Mouse (Mus musculus): ENCODE results near the gene Cdc20. TPM values are rescaled to one million over a fixed set of nuclear protein-coding genes. Genes with fewer than 3 reads are reported as not detected.

The Cdc20 gene
- polyA plus RNA-seq (2014; fragmentation: Nextera tagmentation; extraction: Ambion mirVana), result 150 and 165 TPM in 2 replicates

GRCm38 (mm10) chr4:118436820-118437603 lies at the start of gene Cdc20:
TSS of gene Cdc20 (minus strand) at chr4:118437352.
- H3K27ac ChIP-seq (replicated peaks in 1 of 2; ENCODE audit: control insufficient read depth in 1 of 2, insufficient read depth in 1 of 2, low read depth in 2 of 2, low read length in 2 of 2), result peak within 1 kb of the TSS; percentile 92 to 96
- peak within 1 kb of the TSS; percentile 97 for H3K4me2 ChIP-seq (ENCODE audit: low read length)
- H3K36me3 ChIP-seq (ENCODE audit: control insufficient read depth, insufficient read depth, low read length), result peaks cover 38% of the 10 kb centered on the region
- peaks cover 27 to 36% of the 10 kb centered on the region in 2 experiments for H3K4me1 ChIP-seq (ENCODE audit: control insufficient read depth in 2 of 2, insufficient read depth in 2 of 2, low read length in 2 of 2)
- H3K27me3 ChIP-seq (ENCODE audit: control insufficient read depth, insufficient read depth, low read length), result no peaks in the 10 kb centered on the region
- under 1% methylated on average over 67 of the region's 67 CpGs for WGBS
- no peaks in the 10 kb centered on the region for H3K9me3 ChIP-seq (ENCODE audit: control insufficient read depth, low read length)
- H3K4me3 ChIP-seq (ENCODE audit: control insufficient read depth in 1 of 2, insufficient read depth in 1 of 2, low read depth in 1 of 2, low read length in 2 of 2), result peak within 1 kb of the TSS; percentile 68 to 74
- peak; percentile 92 for ATAC-seq (ENCODE audit: insufficient number of reproducible peaks, insufficient read depth, low FRiP score, low read depth)
- H3K9ac ChIP-seq (ENCODE audit: low read length), result peak within 1 kb of the TSS; percentile 85

- Histone ChIP-seq H3K36me3 (ENCODE audit: control insufficient read depth, insufficient read depth, low read length) (peaks cover 19% of the 10 kb centered on the region; the same call in 1 of the 2 replicates), H3K9ac (ENCODE audit: low read length) (no peak overlapping the region), H3K27ac (replicated peaks in 1 of 2; ENCODE audit: control insufficient read depth in 1 of 2, insufficient read depth in 1 of 2, low read depth in 2 of 2, low read length in 2 of 2) (no peak overlapping the region), H3K4me2 (ENCODE audit: low read length) (no peak overlapping the region), H3K27me3 (ENCODE audit: control insufficient read depth, insufficient read depth, low read length) (no peaks in the 10 kb centered on the region), H3K9me3 (ENCODE audit: control insufficient read depth, low read length) (0 out of 2 replicates have a peak, but pooled peaks cover 3% of the 10 kb centered on the region), H3K4me1 (ENCODE audit: control insufficient read depth in 2 of 2, insufficient read depth in 2 of 2, low read length in 2 of 2) (no peaks in the 10 kb centered on the region), H3K4me3 (ENCODE audit: control insufficient read depth in 1 of 2, insufficient read depth in 1 of 2, low read depth in 1 of 2, low read length in 2 of 2) (no peak overlapping the region)
- WGBS, result 71% methylated on average over 15 of the region's 15 CpGs
- ATAC-seq (ENCODE audit: insufficient number of reproducible peaks, insufficient read depth, low FRiP score, low read depth), result no peak
These were observed 39.8 kb upstream of the Cdc20 start for GRCm38 (mm10) chr4:118476773-118477530.

DNA sequence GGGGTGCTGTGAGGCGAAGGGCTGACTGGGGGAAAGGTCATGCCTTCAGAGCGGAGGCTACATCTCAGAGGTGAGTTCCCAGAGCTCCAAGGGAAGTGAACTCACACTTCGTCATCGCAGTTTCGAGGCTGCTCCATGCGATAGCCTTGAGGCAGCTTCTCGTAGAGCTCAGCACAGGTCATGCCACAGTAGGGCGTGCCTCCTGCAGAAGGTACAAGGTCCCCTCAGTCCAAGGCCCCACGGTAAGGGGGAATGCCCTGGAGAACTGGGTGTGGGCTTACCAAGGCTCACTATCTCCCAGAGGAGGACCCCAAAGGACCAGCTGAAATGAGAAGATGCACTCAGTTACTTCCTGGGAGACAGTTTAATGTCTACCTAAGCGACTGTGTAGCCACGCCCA lies 35.5 kb upstream of the Cdc20 start:
- no peak overlapping the region for H3K9ac ChIP-seq (ENCODE audit: low read length)
- H3K4me3 ChIP-seq (ENCODE audit: control insufficient read depth in 1 of 2, insufficient read depth in 1 of 2, low read depth in 1 of 2, low read length in 2 of 2), result no peak overlapping the region
- H3K27ac ChIP-seq (replicated peaks in 1 of 2; ENCODE audit: control insufficient read depth in 1 of 2, insufficient read depth in 1 of 2, low read depth in 2 of 2, low read length in 2 of 2), result no peak overlapping the region
- H3K4me1 ChIP-seq (ENCODE audit: control insufficient read depth in 2 of 2, insufficient read depth in 2 of 2, low read length in 2 of 2), result no peaks in the 10 kb centered on the region
- WGBS, result 85% methylated on average over 11 of the region's 11 CpGs
- H3K9me3 ChIP-seq (ENCODE audit: control insufficient read depth, low read length), result peaks cover 6% of the 10 kb centered on the region; the same call in 1 of the 2 replicates
- H3K36me3 ChIP-seq (ENCODE audit: control insufficient read depth, insufficient read depth, low read length), result peaks cover 7% of the 10 kb centered on the region; the same call in 1 of the 2 replicates
- ATAC-seq (ENCODE audit: insufficient number of reproducible peaks, insufficient read depth, low FRiP score, low read depth), result no peak
- H3K4me2 ChIP-seq (ENCODE audit: low read length), result no peak overlapping the region
- H3K27me3 ChIP-seq (ENCODE audit: control insufficient read depth, insufficient read depth, low read length), result no peaks in the 10 kb centered on the region

- Histone ChIP-seq H3K4me2 (ENCODE audit: low read length) (no peak overlapping the region), H3K27ac (replicated peaks in 1 of 2; ENCODE audit: control insufficient read depth in 1 of 2, insufficient read depth in 1 of 2, low read depth in 2 of 2, low read length in 2 of 2) (no peak overlapping the region), H3K4me3 (ENCODE audit: control insufficient read depth in 1 of 2, insufficient read depth in 1 of 2, low read depth in 1 of 2, low read length in 2 of 2) (no peak overlapping the region), H3K9me3 (ENCODE audit: control insufficient read depth, low read length) (peaks cover 6% of the 10 kb centered on the region; the same call in 1 of the 2 replicates), H3K27me3 (ENCODE audit: control insufficient read depth, insufficient read depth, low read length) (no peaks in the 10 kb centered on the region), H3K4me1 (ENCODE audit: control insufficient read depth in 2 of 2, insufficient read depth in 2 of 2, low read length in 2 of 2) (no peaks in the 10 kb centered on the region), H3K36me3 (ENCODE audit: control insufficient read depth, insufficient read depth, low read length) (peaks cover 7% of the 10 kb centered on the region; the same call in 1 of the 2 replicates), H3K9ac (ENCODE audit: low read length) (no peak overlapping the region)
- WGBS, result 89% methylated on average over 6 of the region's 6 CpGs
- ATAC-seq (ENCODE audit: insufficient number of reproducible peaks, insufficient read depth, low FRiP score, low read depth), result no peak
These were observed 34.1 kb upstream of the Cdc20 start for GRCm38 (mm10) chr4:118471281-118471680.

DNA sequence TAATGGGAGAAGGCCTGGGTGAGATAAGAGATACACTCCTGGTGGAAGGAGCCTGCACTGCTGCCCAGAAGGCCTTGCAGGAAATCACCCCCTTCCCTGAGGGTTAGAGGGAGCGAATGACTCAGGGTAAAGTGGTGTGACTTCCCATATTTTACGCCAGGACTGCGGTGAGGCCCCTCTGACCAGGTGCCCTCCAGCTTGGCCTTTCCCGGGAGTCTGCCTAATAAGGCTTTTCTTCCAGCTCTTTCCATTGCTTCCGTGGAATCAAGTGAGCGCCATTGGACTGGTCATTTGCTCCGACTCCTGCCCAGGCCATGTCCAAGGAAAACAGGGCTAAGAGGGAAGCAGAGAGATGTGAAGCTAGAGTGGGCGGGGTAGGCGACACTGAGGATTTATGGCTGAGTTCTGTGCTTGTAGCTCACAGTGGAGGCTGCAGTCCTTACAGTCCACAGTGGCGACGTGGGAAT lies 28.6 kb upstream of the Cdc20 start:
- Histone ChIP-seq H3K9me3 (ENCODE audit: control insufficient read depth, low read length) (peaks cover 3% of the 10 kb centered on the region; the same call in 1 of the 2 replicates), H3K9ac (ENCODE audit: low read length) (no peak overlapping the region)
- WGBS, result 37% methylated on average over 10 of the region's 11 CpGs

GRCm38 (mm10) chr4:118464956-118465355 lies 27.8 kb upstream of the Cdc20 start:
- Histone ChIP-seq H3K27me3 (ENCODE audit: control insufficient read depth, insufficient read depth, low read length) (no peaks in the 10 kb centered on the region), H3K36me3 (ENCODE audit: control insufficient read depth, insufficient read depth, low read length) (no peaks in the 10 kb centered on the region), H3K4me1 (ENCODE audit: control insufficient read depth in 2 of 2, insufficient read depth in 2 of 2, low read length in 2 of 2) (peaks cover 3 to 7% of the 10 kb centered on the region in 2 experiments; a peak in 2 of 4 replicates), H3K27ac (replicated peaks in 1 of 2; ENCODE audit: control insufficient read depth in 1 of 2, insufficient read depth in 1 of 2, low read depth in 2 of 2, low read length in 2 of 2) (no peak overlapping the region; a peak in 1 of 4 replicates), H3K9me3 (ENCODE audit: control insufficient read depth, low read length) (peaks cover 3% of the 10 kb centered on the region; the same call in 1 of the 2 replicates), H3K4me3 (ENCODE audit: control insufficient read depth in 1 of 2, insufficient read depth in 1 of 2, low read depth in 1 of 2, low read length in 2 of 2) (no peak overlapping the region), H3K9ac (ENCODE audit: low read length) (no peak overlapping the region), H3K4me2 (ENCODE audit: low read length) (no peak overlapping the region)
- 60% methylated on average over 3 of the region's 3 CpGs for WGBS
- ATAC-seq (ENCODE audit: insufficient number of reproducible peaks, insufficient read depth, low FRiP score, low read depth), result no peak

More for the DNA sequence above, 28.6 kb upstream of the Cdc20 start:
- Histone ChIP-seq H3K36me3 (ENCODE audit: control insufficient read depth, insufficient read depth, low read length) (no peaks in the 10 kb centered on the region), H3K27ac (replicated peaks in 1 of 2; ENCODE audit: control insufficient read depth in 1 of 2, insufficient read depth in 1 of 2, low read depth in 2 of 2, low read length in 2 of 2) (peak overlapping the region; percentile 20 to 53; a peak in 3 of 4 replicates), H3K4me3 (ENCODE audit: control insufficient read depth in 1 of 2, insufficient read depth in 1 of 2, low read depth in 1 of 2, low read length in 2 of 2) (no peak overlapping the region), H3K27me3 (ENCODE audit: control insufficient read depth, insufficient read depth, low read length) (no peaks in the 10 kb centered on the region), H3K4me1 (ENCODE audit: control insufficient read depth in 2 of 2, insufficient read depth in 2 of 2, low read length in 2 of 2) (peaks cover 3 to 7% of the 10 kb centered on the region in 2 experiments; a peak in 2 of 4 replicates), H3K4me2 (ENCODE audit: low read length) (no peak overlapping the region)
- ATAC-seq (ENCODE audit: insufficient number of reproducible peaks, insufficient read depth, low FRiP score, low read depth), result peak; percentile 62

- no peaks in the 10 kb centered on the region for H3K27me3 ChIP-seq (ENCODE audit: control insufficient read depth, insufficient read depth, low read length)
- no peak within 1 kb of the TSS for H3K4me3 ChIP-seq (ENCODE audit: control insufficient read depth in 1 of 2, insufficient read depth in 1 of 2, low read depth in 1 of 2, low read length in 2 of 2)
- no peaks in the 10 kb centered on the region for H3K9me3 ChIP-seq (ENCODE audit: control insufficient read depth, low read length)
- H3K27ac ChIP-seq (replicated peaks in 1 of 2; ENCODE audit: control insufficient read depth in 1 of 2, insufficient read depth in 1 of 2, low read depth in 2 of 2, low read length in 2 of 2), result no peak within 1 kb of the TSS
- H3K4me1 ChIP-seq (ENCODE audit: control insufficient read depth in 2 of 2, insufficient read depth in 2 of 2, low read length in 2 of 2), result no peaks in the 10 kb centered on the region; a peak in 1 of 4 replicates
- H3K4me2 ChIP-seq (ENCODE audit: low read length), result no peak within 1 kb of the TSS
- no peaks in the 10 kb centered on the region for H3K36me3 ChIP-seq (ENCODE audit: control insufficient read depth, insufficient read depth, low read length)
- no peak within 1 kb of the TSS for H3K9ac ChIP-seq (ENCODE audit: low read length)
- WGBS, result 54% methylated on average over 9 of the region's 9 CpGs
- ATAC-seq (ENCODE audit: insufficient number of reproducible peaks, insufficient read depth, low FRiP score, low read depth), result no peak
These were observed 20.3 kb upstream of the Cdc20 start, which contains the start of gene Mpl for GRCm38 (mm10) chr4:118457345-118457975. TSS of gene Mpl (minus strand) at chr4:118457513.
